Mouse (Mus musculus) testis, postnatal 14 days (tissue): Measurements from ENCODE around the gene Atp2c2.
A peak's percentile ranks its signal among the peaks of the same experiment; 100 is the strongest.

Experiments
- DNase-seq: peaks from one replicate; pipeline ENCODE4 v3.0.0; 2021; ENCODE audit warnings: low spot score

Gene Atp2c2

GRCm38 (mm10) chr8:119784676-119785075, 84.9 kb downstream of the Atp2c2 start:
- no peak for DNase-seq

DNA sequence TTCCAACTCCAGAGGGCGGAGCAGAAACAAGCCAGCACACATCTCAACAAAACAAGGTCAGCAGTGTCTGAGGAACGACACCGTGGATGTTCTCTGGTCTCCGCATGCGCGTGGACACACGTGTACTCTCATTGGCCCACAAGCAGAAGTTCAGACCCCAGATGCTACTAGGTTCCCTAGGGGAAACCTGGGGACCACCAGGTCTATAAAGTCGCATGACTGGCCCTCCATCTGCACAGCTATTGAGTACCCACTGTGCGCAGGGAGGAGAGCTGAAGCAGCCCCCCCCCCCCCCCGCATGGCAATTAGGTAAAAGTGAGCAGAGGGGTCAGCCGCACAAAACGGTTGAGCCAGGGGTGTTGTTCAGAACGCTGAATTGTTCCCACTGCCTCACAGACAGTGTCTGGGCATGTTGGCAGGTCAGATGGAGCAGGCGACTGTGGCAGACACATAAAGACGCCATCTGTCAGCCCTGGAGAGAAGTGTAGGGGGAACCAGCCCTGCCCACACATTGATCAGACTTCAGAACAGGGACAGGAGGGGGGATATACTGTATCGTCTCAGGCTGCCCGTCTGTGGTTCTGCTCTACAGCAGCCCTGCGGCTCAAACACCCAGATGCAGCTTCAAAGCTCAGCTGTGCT, 86.1 kb downstream of the Atp2c2 start:
- DNase-seq: no peak

DNA sequence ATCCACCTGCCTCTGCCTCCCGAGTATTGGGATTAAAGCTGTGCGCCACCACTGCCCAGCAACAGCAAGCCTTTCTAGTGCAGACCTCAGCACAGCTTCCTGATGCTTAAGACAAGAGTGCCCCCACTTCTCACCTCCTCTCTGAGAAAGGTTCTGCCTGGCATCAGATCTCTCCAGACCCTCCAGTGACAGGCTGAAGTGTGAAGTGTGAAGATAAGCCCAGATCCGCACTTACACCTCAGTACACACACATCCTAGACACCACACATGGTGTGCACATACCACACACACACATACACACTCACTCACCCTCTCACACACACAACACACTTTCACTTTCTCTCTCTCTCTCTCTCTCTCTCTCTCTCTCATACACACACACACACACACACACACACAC, 87.1 kb downstream of the Atp2c2 start:
- DNase-seq: no peak

DNA sequence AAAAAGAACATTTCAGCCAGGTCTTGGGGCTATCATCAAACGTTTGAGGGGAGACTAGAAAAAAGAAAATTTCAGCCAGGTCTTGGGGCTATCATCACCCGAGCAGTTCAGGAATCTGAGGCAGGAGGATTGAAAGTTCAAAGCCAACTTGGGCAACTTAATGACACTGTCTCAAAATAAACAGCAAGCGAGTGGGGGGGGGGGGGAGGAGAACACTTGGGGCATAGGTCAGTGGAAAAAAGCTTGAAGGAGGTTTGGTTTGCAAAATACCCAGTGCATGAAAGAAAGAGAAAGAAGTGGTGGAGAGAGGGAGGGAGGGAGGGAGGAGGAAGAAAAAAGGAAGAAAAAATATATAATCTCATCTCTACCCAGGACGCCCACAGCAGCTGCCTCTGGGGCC, 87.5 kb downstream of the Atp2c2 start:
- DNase-seq: no peak

GRCm38 (mm10) chr8:119788607-119789381, 89.0 kb downstream of the Atp2c2 start:
- no peak for DNase-seq

- DNase-seq: no peak
Observed at GRCm38 (mm10) chr8:119789581-119789980, 89.8 kb downstream of the Atp2c2 start.

DNA sequence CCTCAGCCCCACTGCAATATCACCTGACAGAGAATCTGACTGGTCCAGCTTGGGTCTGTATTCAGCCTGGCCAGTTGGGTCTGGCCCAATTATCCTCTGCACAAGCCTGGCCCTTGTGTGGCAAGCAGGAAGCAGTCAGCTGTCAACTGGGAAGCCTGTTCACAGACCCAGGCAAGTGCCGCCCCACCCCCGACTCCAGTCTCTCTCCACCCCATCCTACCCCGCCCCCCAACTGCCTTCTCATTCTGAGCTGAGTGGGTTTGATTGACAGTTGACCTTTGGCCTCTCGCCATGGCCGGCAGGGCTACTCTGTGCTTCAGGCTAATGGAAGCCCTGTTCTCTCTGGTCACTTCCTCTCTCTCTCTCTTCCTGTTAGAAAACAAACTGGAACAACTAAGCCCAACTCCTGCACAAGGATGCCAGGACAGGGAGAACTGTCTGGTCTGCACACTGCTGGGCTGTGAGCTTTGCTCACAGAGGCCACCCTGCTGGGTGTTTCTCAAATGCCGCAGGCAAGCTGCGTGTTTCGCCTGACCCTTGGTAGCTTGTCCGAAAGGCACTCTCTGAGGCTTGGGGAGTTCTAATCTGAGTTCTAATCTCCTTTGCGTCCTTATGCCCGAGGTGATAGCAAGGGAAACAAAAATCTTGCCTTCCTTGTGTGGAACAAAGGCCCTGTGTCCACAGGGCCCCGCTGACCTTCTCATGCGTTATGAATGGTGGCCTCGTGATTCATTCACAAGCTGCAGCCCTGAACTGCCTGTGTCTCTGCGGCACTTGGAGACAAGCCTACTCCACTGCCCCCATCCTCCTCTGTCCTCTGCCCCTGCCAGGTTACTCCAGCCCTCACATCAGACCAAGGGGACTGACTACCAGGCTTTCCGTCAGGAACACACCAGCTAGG, 92.2 kb downstream of the Atp2c2 start:
- DNase-seq: peak; percentile 69

DNA sequence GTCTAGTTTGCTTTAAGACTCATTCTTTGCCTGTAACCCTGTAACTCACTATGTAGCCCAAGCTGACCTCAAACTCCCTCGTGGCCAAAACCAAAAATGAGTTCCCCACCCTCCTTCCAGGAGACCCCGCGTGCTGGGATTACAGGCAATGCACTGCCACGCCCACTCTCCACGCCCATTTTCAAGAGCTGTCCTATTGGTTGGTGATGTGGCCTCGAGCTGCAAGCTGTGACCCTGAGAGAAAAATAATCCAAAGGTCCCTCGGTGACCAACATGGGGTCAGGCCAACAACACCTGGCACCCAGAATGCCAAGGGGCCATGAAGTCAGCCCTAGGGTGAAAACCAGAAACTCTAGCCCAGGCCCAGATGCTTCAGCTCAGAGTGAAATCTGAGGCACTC, 94.9 kb downstream of the Atp2c2 start:
- DNase-seq: no peak

GRCm38 (mm10) chr8:119795651-119796050, 95.8 kb downstream of the Atp2c2 start:
- no peak for DNase-seq

- peak; percentile 48 for DNase-seq
Observed at GRCm38 (mm10) chr8:119798170-119798964, 98.6 kb downstream of the Atp2c2 start.

DNA sequence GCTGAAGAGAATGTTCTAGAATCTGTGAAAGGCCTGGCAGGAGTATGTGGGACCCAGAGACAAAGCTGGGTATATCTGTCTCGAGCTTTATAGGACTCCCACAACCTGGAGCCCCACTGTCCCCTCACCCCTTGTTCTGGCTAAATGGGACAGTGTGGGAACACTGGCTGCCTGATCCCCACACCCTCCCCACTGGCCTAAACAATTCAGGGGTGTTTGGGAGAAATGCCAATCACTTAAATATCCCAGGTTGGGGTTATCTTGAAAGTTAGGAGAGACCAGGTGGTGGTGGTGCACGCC, 99.1 kb downstream of the Atp2c2 start:
- DNase-seq: no peak

GRCm38 (mm10) chr8:119801168-119801567, 101.4 kb downstream of the Atp2c2 start:
- DNase-seq: no peak

- DNase-seq: no peak
Observed at GRCm38 (mm10) chr8:119802592-119802991, 102.8 kb downstream of the Atp2c2 start.

- no peak for DNase-seq
Observed at GRCm38 (mm10) chr8:119805275-119805674, 105.5 kb downstream of the Atp2c2 start.

DNA sequence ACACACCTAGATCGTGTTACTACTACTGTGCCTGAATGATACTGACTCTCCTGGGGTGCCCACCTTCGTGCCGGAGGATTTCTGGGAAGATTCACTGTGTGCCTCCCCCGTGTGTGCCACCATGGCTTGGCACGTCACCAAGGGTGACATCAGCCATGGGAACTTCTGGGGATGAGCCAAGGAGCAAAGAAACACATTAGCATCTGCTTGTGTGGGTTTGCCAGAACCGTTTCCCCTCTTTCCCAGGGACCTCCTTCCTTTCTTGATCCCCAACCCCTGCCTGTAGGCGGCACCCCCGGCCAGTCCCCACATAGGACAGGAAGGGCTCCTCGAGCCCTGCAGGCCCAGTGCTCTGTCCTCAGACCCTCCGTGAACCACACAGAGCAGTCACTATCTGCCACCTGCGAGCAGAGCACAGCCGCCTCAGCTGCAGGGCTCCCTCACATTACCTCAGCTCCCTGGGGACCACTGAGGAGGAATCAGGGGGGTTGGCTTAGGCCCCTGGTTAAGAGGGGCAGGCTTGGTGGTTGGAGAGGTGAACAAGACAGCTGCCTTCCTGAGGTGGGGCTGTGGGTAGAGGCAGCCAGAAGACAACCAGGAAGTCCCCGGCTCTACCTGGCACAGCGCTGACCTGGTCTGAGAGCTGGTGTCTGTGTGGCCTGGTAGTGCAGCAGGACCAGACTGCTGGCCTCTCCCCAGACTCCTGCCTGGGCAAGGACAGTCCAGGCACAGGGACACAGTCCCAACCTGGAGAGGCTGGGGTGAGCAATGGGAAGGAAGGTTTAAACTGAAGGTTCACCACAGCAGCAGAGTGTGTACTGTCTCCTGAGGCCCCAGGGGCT, 106.8 kb downstream of the Atp2c2 start:
- DNase-seq: no peak
